Mouse (Mus musculus) ES-Bruce4 (cell line): ENCODE measurements around the gene Zfp503. TPM values are rescaled to one million over a fixed set of nuclear protein-coding genes. Genes with fewer than 3 reads are reported as not detected.

Source experiments
- H3K27ac ChIP-seq: 2 replicates; pipeline ENCODE4 v1.5.1; 2012; ENCODE audit warnings: low read length, inconsistent platforms; ENCODE audit not compliant: insufficient read depth
- H3K27me3 ChIP-seq: 2 replicates; pipeline ENCODE4 v1.6.1; 2012; ENCODE audit warnings: mild to moderate bottlenecking, low read length, inconsistent platforms; ENCODE audit not compliant: control insufficient read depth, poor library complexity, insufficient read depth, severe bottlenecking
- H3K36me3 ChIP-seq: 2 replicates; pipeline ENCODE4 v1.6.1; 2012; ENCODE audit warnings: inconsistent platforms, mild to moderate bottlenecking, low read length, moderate library complexity; ENCODE audit not compliant: control insufficient read depth, poor library complexity, insufficient read depth, severe bottlenecking
- H3K4me1 ChIP-seq: one replicate; pipeline ENCODE4 v1.8.1; 2011; ENCODE audit warnings: low read length; ENCODE audit not compliant: control insufficient read depth, insufficient read depth
- H3K4me3 ChIP-seq: 2 replicates; pipeline ENCODE4 v1.5.1; 2011; ENCODE audit warnings: low read depth, mild to moderate bottlenecking, low read length
- H3K9ac ChIP-seq: 2 replicates; pipeline ENCODE4 v1.6.1; 2012; ENCODE audit warnings: low read depth, mild to moderate bottlenecking, inconsistent platforms; ENCODE audit not compliant: poor library complexity, severe bottlenecking
- H3K9me3 ChIP-seq: replicated peaks from 2 replicates; pipeline ENCODE4 v1.6.1; 2012; ENCODE audit warnings: mild to moderate bottlenecking, low read length, inconsistent platforms; ENCODE audit not compliant: control insufficient read depth, poor library complexity, insufficient read depth, severe bottlenecking
- CTCF ChIP-seq: IDR thresholded peaks from one replicate; pipeline ENCODE4 v1.8.1; 2011; ENCODE audit warnings: low read depth, low read length
- EP300 ChIP-seq: IDR thresholded peaks from 2 replicates; pipeline ENCODE4 v1.6.1; 2011; ENCODE audit warnings: low read depth, low read length; ENCODE audit not compliant: insufficient read depth
- POLR2A ChIP-seq: IDR thresholded peaks from one replicate; pipeline ENCODE4 v1.8.1; 2011; ENCODE audit warnings: low read length; ENCODE audit not compliant: insufficient read depth
- polyA plus RNA-seq: library from polyadenylated mRNA; stranded (reverse); fragments of >200 nt; gene quantifications from 2 replicates; pipeline ENCODE4 v1.2.4, GENCODE M21; 2011; ENCODE audit warnings: low read depth; ENCODE audit not compliant: missing spikeins, insufficient read depth, insufficient read length

Gene Zfp503
- polyA plus RNA-seq, 1 experiment = 0.37 TPM

GRCm38 (mm10) chr14:21981462-21981861 is 7.9 kb downstream of the Zfp503 start:
- Histone ChIP-seq H3K4me3 (no peak overlapping the region), H3K27me3 (peaks cover 30% of the 10 kb centered on the region), H3K27ac (no peak overlapping the region), H3K9ac (no peak overlapping the region), H3K9me3 (no peaks in the 10 kb centered on the region; the same call in 1 of the 2 replicates), H3K4me1 (no peaks in the 10 kb centered on the region), H3K36me3 (no peaks in the 10 kb centered on the region)
- TF ChIP-seq POLR2A = no peak
- TF ChIP-seq CTCF = peak; percentile 74

GRCm38 (mm10) chr14:21968978-21969377 is 20.4 kb downstream of the Zfp503 start:
- Histone ChIP-seq H3K36me3 (no peaks in the 10 kb centered on the region), H3K9me3 (no peaks in the 10 kb centered on the region), H3K4me1 (no peaks in the 10 kb centered on the region), H3K9ac (no peak overlapping the region), H3K4me3 (no peak overlapping the region), H3K27ac (no peak overlapping the region), H3K27me3 (no peaks in the 10 kb centered on the region)
- TF ChIP-seq EP300 (no peak), POLR2A (no peak), CTCF (peak; percentile 58)

- no peaks in the 10 kb centered on the region for H3K9me3 ChIP-seq
- H3K27me3 ChIP-seq = no peaks in the 10 kb centered on the region
- TF ChIP-seq POLR2A = no peak
- TF ChIP-seq CTCF = no peak
Observed at GRCm38 (mm10) chr14:21967375-21968010, 21.9 kb downstream of the Zfp503 start.

GRCm38 (mm10) chr14:21966276-21966675 is 23.1 kb downstream of the Zfp503 start:
- Histone ChIP-seq H3K36me3 (no peaks in the 10 kb centered on the region), H3K27ac (no peak overlapping the region), H3K9ac (no peak overlapping the region), H3K4me1 (no peaks in the 10 kb centered on the region), H3K27me3 (no peaks in the 10 kb centered on the region), H3K4me3 (no peak overlapping the region), H3K9me3 (no peaks in the 10 kb centered on the region)
- no peak for TF ChIP-seq POLR2A
- TF ChIP-seq EP300 = no peak
- no peak for TF ChIP-seq CTCF

More at GRCm38 (mm10) chr14:21967375-21968010, 21.9 kb downstream of the Zfp503 start:
- no peak overlapping the region for H3K4me3 ChIP-seq
- no peak overlapping the region for H3K9ac ChIP-seq
- no peaks in the 10 kb centered on the region for H3K4me1 ChIP-seq
- no peak overlapping the region for H3K27ac ChIP-seq
- no peaks in the 10 kb centered on the region for H3K36me3 ChIP-seq

- Histone ChIP-seq H3K27ac (no peak overlapping the region), H3K4me1 (no peaks in the 10 kb centered on the region), H3K27me3 (no peaks in the 10 kb centered on the region), H3K4me3 (no peak overlapping the region), H3K36me3 (no peaks in the 10 kb centered on the region), H3K9ac (no peak overlapping the region), H3K9me3 (no peaks in the 10 kb centered on the region)
- TF ChIP-seq CTCF (no peak), EP300 (no peak), POLR2A (no peak)
Observed at GRCm38 (mm10) chr14:21962381-21963050, 26.9 kb downstream of the Zfp503 start.

GRCm38 (mm10) chr14:21959243-21959642 is 30.2 kb downstream of the Zfp503 start:
- TF ChIP-seq EP300 = no peak
- no peak for TF ChIP-seq POLR2A
- TF ChIP-seq CTCF = no peak
- H3K9ac ChIP-seq = no peak overlapping the region
- no peaks in the 10 kb centered on the region for H3K4me1 ChIP-seq
- no peaks in the 10 kb centered on the region; the same call in 1 of the 2 replicates for H3K9me3 ChIP-seq
- no peak overlapping the region for H3K4me3 ChIP-seq
- no peaks in the 10 kb centered on the region for H3K36me3 ChIP-seq
- no peaks in the 10 kb centered on the region for H3K27me3 ChIP-seq
- no peak overlapping the region for H3K27ac ChIP-seq
